Mouse (Mus musculus) ovary, postnatal 14 days (tissue): ENCODE measurements around the gene Traf3ip2.

Experiments used
- DNase-seq: peaks from one replicate; pipeline ENCODE4 v3.0.0; 2022; ENCODE audit warnings: low spot score

Gene Traf3ip2

GRCm38 (mm10) chr10:39601068-39601467, 11.7 kb upstream of the Traf3ip2 start:
- no peak for DNase-seq

- no peak for DNase-seq
Measured at GRCm38 (mm10) chr10:39606434-39606833, 6.3 kb upstream of the Traf3ip2 start.

DNA sequence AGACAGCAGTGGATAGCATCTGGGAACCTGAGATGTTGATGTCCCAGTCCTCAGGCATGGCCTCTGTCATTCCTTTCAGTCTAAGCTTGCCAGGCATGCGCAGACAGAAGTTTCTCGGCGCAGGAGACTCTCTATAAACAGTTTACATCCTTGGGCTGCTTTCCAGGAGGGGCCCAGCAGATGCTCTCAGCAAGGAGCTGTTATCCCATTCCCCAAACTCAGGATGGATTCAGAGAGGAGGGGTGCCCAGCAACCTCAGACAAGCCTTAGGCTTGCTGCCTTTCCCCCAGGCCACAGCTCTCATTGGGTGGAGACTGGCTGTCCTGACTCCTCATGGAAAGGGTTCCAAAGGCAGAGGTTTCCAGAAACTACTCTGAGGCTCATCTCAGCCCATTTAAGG, 1.5 kb upstream of the Traf3ip2 start:
- DNase-seq = no peak

GRCm38 (mm10) chr10:39612131-39612530, 603 bp upstream of the Traf3ip2 start:
- DNase-seq = no peak

- peak; percentile 58 for DNase-seq
Measured at GRCm38 (mm10) chr10:39612989-39613831, 476 bp downstream of the Traf3ip2 start.

DNA sequence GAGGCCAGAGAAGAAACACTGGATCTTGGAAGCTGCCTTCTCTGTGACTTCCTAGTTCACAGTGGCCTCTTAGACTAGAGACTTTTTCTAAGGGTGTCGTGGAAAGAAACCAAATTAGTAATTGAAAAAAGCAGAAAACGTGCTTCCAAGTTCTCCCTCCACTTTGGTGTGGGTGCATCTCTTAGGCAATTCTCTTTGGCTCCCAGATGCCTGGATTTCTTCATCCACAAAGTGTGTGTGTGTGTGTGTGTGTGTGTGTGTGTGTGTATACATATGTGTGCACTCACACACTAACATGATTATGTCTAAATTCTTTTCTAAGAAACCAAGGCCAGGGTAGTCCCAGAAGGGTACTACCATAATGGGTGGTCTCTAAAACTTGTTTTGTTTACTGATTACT, 1.2 kb downstream of the Traf3ip2 start:
- DNase-seq = no peak

GRCm38 (mm10) chr10:39614676-39615075, 1.9 kb downstream of the Traf3ip2 start:
- no peak for DNase-seq

- no peak for DNase-seq
Measured at GRCm38 (mm10) chr10:39615531-39616229, 2.9 kb downstream of the Traf3ip2 start.

- DNase-seq = no peak
Measured at GRCm38 (mm10) chr10:39616230-39616590, 3.5 kb downstream of the Traf3ip2 start.

- no peak for DNase-seq
Measured at GRCm38 (mm10) chr10:39616626-39617025, 3.9 kb downstream of the Traf3ip2 start.

DNA sequence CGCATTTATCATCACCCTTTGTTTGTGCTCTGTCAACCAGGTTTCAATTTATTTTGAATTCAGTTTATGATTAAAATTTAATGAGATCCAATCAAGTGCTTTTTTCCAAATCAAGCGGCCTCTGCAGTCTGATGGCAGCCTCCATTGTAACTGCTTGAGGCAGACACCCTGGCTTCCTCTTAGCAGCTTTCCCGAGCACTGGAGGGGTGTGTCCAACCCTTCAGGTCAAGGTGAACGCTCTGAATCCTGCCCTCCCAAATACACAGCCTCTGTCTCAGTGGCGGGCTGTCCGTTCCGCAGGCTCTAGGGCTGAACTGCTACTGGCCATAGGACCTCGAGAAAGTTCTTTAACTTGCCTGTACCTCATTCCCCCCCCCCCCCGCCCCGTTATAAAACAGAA, 5.7 kb downstream of the Traf3ip2 start:
- DNase-seq = no peak

- no peak for DNase-seq
Measured at GRCm38 (mm10) chr10:39620626-39621025, 7.9 kb downstream of the Traf3ip2 start.

DNA sequence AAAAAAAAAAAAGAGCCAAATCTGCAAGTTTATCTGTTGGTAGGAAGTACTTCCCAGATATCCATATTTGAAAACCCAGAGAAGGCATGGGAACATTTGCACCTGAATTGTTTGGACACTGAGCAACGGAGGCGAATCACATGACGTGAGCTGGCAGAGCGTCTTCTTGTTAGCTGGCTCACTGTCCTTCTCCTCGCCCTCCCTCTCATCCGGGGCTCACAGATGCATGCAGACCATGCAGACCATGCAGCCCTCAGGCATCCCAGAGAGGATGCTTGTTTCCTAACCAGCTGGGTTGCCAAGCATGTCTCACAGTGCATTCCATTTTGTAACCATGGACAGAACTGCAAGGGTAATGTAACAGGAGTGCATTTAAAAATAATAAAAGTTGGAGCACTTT, 11.1 kb downstream of the Traf3ip2 start:
- no peak for DNase-seq

- no peak for DNase-seq
Measured at GRCm38 (mm10) chr10:39624837-39625625, 12.3 kb downstream of the Traf3ip2 start.

GRCm38 (mm10) chr10:39625626-39626260, 13.0 kb downstream of the Traf3ip2 start:
- DNase-seq = no peak

DNA sequence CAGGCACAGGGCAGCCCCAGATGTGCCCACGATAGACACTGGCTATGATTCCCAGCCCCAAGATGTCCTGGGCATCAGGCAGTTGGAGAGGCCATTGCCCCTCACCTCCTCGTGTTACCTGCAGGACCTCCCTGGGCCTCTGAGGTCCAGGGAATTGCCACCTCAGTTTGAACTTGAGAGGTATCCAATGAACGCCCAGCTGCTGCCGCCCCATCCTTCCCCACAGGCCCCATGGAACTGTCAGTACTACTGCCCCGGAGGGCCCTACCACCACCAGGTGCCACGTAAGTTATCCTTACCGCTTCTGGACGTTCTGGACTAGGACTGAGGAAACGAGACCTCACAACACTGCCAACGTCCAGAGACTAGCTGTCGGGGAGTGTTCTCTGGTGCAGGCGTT, 13.6 kb downstream of the Traf3ip2 start:
- DNase-seq = no peak

DNA sequence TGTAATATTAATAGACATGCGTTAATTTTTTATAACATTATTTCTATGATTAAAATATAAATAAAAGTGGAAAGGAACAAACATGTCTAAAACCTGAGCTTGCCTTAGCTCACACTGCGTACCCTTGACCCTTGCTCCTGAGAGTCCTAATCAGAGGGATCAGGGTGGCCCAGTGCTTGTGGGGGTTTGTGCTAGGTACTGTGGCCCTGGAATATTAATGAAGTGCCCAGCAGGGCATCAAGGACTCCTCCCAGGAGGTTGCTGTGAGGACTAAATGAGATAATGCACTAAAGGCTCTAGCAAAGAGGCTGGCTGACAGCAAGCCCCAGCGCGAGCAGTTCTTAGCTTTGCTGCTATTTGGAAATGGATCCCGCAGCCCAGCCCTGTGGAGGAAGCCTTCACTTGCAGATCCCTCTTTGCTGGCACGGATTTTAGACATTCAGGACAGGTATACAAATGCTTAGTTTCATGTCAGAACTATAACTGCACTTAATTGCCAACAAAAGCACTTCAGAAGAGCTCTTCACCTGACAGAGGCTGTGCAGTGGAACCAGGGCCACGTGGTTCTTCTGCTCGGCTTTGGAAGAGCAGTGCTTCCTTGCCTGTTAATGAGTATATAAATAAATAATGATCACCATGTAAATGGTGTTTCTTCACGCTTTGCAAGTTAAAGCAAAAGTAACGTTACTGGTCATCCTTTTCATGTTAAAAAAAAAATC, 16.2 kb downstream of the Traf3ip2 start:
- no peak for DNase-seq

DNA sequence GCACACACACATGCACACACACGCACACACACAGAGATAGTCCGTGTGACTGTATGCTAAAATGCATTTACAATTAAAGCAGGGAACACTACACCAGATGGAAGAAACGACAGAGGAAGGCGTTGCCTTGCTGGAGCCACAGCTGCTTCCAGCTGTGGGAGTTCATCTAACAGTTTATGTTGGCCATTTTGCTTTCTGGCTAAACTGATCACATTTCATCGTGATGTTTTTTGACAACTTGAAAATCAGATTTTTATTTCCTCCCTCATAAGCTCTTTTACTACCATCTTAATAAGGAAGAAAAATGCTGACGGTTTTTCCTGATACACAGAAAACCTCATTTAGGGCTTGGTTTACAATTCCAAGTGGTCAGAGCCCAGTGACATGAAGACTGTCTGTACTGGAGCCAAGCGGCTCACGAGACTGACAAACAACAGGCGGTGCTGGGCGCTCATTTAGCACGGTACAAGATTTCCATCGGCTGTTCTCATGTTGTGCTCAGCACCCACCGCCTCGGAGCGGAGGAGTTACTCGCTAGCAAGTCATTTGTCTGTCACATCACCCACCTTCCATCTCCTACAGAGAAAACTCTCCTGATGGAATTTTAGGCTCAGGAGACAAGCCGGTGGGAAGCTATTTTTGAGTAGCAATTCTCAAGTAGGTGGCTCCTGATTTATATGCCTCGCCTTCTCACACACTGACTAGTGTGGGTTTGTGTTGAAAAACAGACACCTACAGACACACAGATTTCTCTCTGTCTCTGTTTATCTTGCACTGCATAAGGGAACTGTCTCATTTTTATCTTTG, 17.2 kb downstream of the Traf3ip2 start:
- no peak for DNase-seq

GRCm38 (mm10) chr10:39630811-39631210, 18.1 kb downstream of the Traf3ip2 start:
- no peak for DNase-seq

GRCm38 (mm10) chr10:39631627-39632026, 18.9 kb downstream of the Traf3ip2 start:
- no peak for DNase-seq

- DNase-seq = no peak
Measured at GRCm38 (mm10) chr10:39633379-39633778, 20.6 kb downstream of the Traf3ip2 start.
